8 mouse cellular contexts compared by ENCODE assay signal in the genomic region with DNA sequence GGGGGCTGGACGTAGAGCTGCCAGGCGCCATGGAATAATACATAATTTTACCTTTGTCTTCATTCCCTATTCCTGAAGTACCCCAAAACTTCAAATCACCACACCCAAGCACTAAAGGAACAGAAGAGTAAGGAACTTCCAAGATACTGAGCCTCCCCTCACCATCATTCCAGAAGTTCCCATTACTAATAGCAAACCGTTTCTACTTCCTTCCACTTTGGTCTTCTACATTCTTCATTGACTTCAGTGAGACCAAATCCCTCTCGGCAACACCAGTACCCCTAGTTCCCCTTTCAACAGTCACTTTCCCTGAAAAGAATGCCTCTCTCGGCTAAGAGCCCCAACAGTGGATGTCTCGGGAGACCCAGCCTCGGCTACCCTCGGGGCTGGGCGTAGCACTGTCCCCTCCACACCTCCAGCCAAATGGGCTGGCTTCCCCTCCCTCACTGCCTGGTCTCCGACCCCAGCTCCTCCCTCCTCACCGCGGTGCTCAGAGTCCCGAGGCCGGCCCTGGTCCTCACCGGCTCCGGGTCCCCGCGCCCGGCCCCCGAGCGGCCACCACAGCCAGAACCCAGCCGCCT. TPM values are rescaled to one million over a fixed set of nuclear protein-coding genes. Genes with fewer than 3 reads are reported as not detected.
A peak's percentile ranks its signal among the peaks of the same experiment; 100 is the strongest.
DNase-seq lines count a peak whose midpoint lies in the region; ATAC-seq lines count a peak whose summit lies in the region.

No protein-coding gene starts in this region.

- H3K27me3 ChIP-seq in kidney, embryonic 14.5 days (ENCODE audit: control insufficient read depth, insufficient read depth, low read length), result no peaks in the 10 kb centered on the region
- no peaks in the 10 kb centered on the region for H3K27me3 ChIP-seq in hindbrain, embryonic 16.5 days (replicated peaks; ENCODE audit: control insufficient read depth, insufficient read depth, low read length)

- whole genome bisulfite sequencing in kidney, embryonic 14.5 days, result under 1% methylated on average over 22 of the region's 22 CpGs
- 1% methylated on average over 22 of the region's 22 CpGs for WGBS in hindbrain, embryonic 16.5 days

- H3K4me2 ChIP-seq in kidney, embryonic 14.5 days (replicated peaks; ENCODE audit: low read depth, low read length), result peak overlapping the region; percentile 76
- H3K4me2 ChIP-seq in hindbrain, embryonic 16.5 days (ENCODE audit: low read length), result peak overlapping the region; percentile 70

- DNase-seq in kidney, postnatal 4 days, result no peak
- DNase-seq in brain, adult 2 months (ENCODE audit: low read depth, low spot score), result peak; percentile 15
- no peak for DNase-seq in frontal cortex, postnatal 36 days (ENCODE audit: low spot score in 2 of 2)
- no peak for DNase-seq in kidney, adult 8-10 months

- H3K9ac ChIP-seq in kidney, embryonic 14.5 days (ENCODE audit: low read depth, low read length), result peak overlapping the region; percentile 93
- peak overlapping the region; percentile 98 for H3K9ac ChIP-seq in hindbrain, embryonic 16.5 days (ENCODE audit: low read depth, low read length)

- no peak for ATAC-seq in kidney, embryonic 14.5 days (ENCODE audit: low FRiP score, low TSS enrichment)
- ATAC-seq in hindbrain, embryonic 16.5 days, result no peak
- peak; percentile 14; the same call in 1 of the 2 replicates for ATAC-seq in monocyte, adult 5-6 weeks (replicated peaks; ENCODE audit: insufficient number of reproducible peaks, low FRiP score, low TSS enrichment, poor library complexity, severe bottlenecking)
- no peak; the same call in 1 of the 2 replicates for ATAC-seq in frontal cortex, adult (ENCODE audit: low TSS enrichment)

- H3K27ac ChIP-seq in kidney, embryonic 14.5 days (ENCODE audit: low read depth, low read length), result peak overlapping the region; percentile 99
- H3K27ac ChIP-seq in hindbrain, embryonic 16.5 days (ENCODE audit: low read depth, low read length), result peak overlapping the region; percentile 97

- H3K4me3 ChIP-seq in kidney, embryonic 14.5 days (ENCODE audit: low read length), result peak overlapping the region; percentile 92
- H3K4me3 ChIP-seq in hindbrain, embryonic 16.5 days (ENCODE audit: low read length), result peak overlapping the region; percentile 89

- no peaks in the 10 kb centered on the region for H3K9me3 ChIP-seq in kidney, embryonic 14.5 days (ENCODE audit: control insufficient read depth, low read length)
- no peaks in the 10 kb centered on the region for H3K9me3 ChIP-seq in hindbrain, embryonic 16.5 days (ENCODE audit: control insufficient read depth, low read length)

- H3K36me3 ChIP-seq in kidney, embryonic 14.5 days (ENCODE audit: control insufficient read depth, insufficient read depth, low read length), result peaks cover 27% of the 10 kb centered on the region
- H3K36me3 ChIP-seq in hindbrain, embryonic 16.5 days (ENCODE audit: control insufficient read depth, insufficient read depth, low read length), result no peaks in the 10 kb centered on the region

- 0 out of 2 replicates have a peak, but pooled peaks cover 7% of the 10 kb centered on the region for H3K4me1 ChIP-seq in kidney, embryonic 14.5 days (ENCODE audit: control insufficient read depth, insufficient read depth, low read length)
- peaks cover 7% of the 10 kb centered on the region for H3K4me1 ChIP-seq in hindbrain, embryonic 16.5 days (ENCODE audit: control insufficient read depth, insufficient read depth, low read depth, low read length)

RNA-seq across cellular contexts. Expression of gene Rab5b, which starts 0.6 kb away (rescaled TPM):
- polyA plus RNA-seq in kidney, embryonic 14.5 days (2014; fragmentation: Nextera tagmentation; extraction: Ambion mirVana), result 34.9 and 54.6 TPM in 2 replicates
- polyA plus RNA-seq in hindbrain, embryonic 16.5 days (2015; fragmentation: Nextera tagmentation; extraction: Ambion mirVana), result 118 and 130 TPM in 2 replicates
- 64.1 to 81.0 TPM (median 72.7 TPM) in 3 replicates for total RNA-seq in monocyte, adult 5-6 weeks (2017)

RNA-seq across cellular contexts. Expression of gene Pmel, which starts 8.5 kb away (rescaled TPM):
- polyA plus RNA-seq in kidney, embryonic 14.5 days (2014; fragmentation: Nextera tagmentation; extraction: Ambion mirVana), result 1.0 and 2.6 TPM in 2 replicates
- polyA plus RNA-seq in hindbrain, embryonic 16.5 days (2015; fragmentation: Nextera tagmentation; extraction: Ambion mirVana), result 0.83 and 0.97 TPM in 2 replicates
- not detected in 3 replicates for total RNA-seq in monocyte, adult 5-6 weeks (2017)

RNA-seq across cellular contexts. Expression of gene Cdk2, which starts 9.3 kb away (rescaled TPM):
- polyA plus RNA-seq in kidney, embryonic 14.5 days (2014; fragmentation: Nextera tagmentation; extraction: Ambion mirVana), result 98.1 and 103 TPM in 2 replicates
- 18.3 and 24.2 TPM in 2 replicates for polyA plus RNA-seq in hindbrain, embryonic 16.5 days (2015; fragmentation: Nextera tagmentation; extraction: Ambion mirVana)
- total RNA-seq in monocyte, adult 5-6 weeks (2017), result 14.5 to 21.4 TPM (median 19.5 TPM) in 3 replicates

RNA-seq across cellular contexts. Expression of gene Suox, which starts 21.6 kb away (rescaled TPM):
- 6.8 and 10.1 TPM in 2 replicates for polyA plus RNA-seq in kidney, embryonic 14.5 days (2014; fragmentation: Nextera tagmentation; extraction: Ambion mirVana)
- 14.9 and 16.1 TPM in 2 replicates for polyA plus RNA-seq in hindbrain, embryonic 16.5 days (2015; fragmentation: Nextera tagmentation; extraction: Ambion mirVana)
- 4.6 to 10.7 TPM (median 6.1 TPM) in 3 replicates for total RNA-seq in monocyte, adult 5-6 weeks (2017)

RNA-seq across cellular contexts. Expression of gene Dgka, which starts 49.2 kb away (rescaled TPM):
- polyA plus RNA-seq in kidney, embryonic 14.5 days (2014; fragmentation: Nextera tagmentation; extraction: Ambion mirVana), result 4.1 and 4.7 TPM in 2 replicates
- polyA plus RNA-seq in hindbrain, embryonic 16.5 days (2015; fragmentation: Nextera tagmentation; extraction: Ambion mirVana), result 7.4 and 8.8 TPM in 2 replicates
- total RNA-seq in monocyte, adult 5-6 weeks (2017), result 68.7 to 107 TPM (median 86.0 TPM) in 3 replicates
